Mouse (Mus musculus) thymus, postnatal 25 days (tissue): ENCODE results near the gene Appl1.
"Not testable (repeated sequence)": the region's sequence is repeated elsewhere in the genome, so short reads cannot be mapped to it uniquely, and the experiment has no call there.

Source experiments
- DNase-seq: peaks from one replicate; pipeline ENCODE4 v3.0.0; 2022

Gene Appl1

GRCm38 (mm10) chr14:26960518-26960917 is 10.5 kb downstream of the Appl1 start:
- no peak for DNase-seq

GRCm38 (mm10) chr14:26956139-26956538 is 14.9 kb downstream of the Appl1 start:
- DNase-seq, result not testable (repeated sequence)

GRCm38 (mm10) chr14:26935558-26935957 is 35.5 kb downstream of the Appl1 start:
- no peak for DNase-seq

- no peak for DNase-seq
These were observed 36.1 kb downstream of the Appl1 start for GRCm38 (mm10) chr14:26934891-26935290.

GRCm38 (mm10) chr14:26923702-26924421 is 47.2 kb downstream of the Appl1 start:
- DNase-seq, result no peak

- no peak for DNase-seq
These were observed 51.7 kb downstream of the Appl1 start for GRCm38 (mm10) chr14:26919310-26919709.

- DNase-seq, result no peak
These were observed 57.3 kb downstream of the Appl1 start for GRCm38 (mm10) chr14:26913681-26914268.

- no peak for DNase-seq
These were observed 59.2 kb downstream of the Appl1 start for GRCm38 (mm10) chr14:26911826-26912225.

- no peak for DNase-seq
These were observed 59.8 kb downstream of the Appl1 start for GRCm38 (mm10) chr14:26911201-26911600.

- DNase-seq, result not testable (repeated sequence)
These were observed 60.6 kb downstream of the Appl1 start for GRCm38 (mm10) chr14:26910461-26910860.

GRCm38 (mm10) chr14:26907401-26907800 is 63.6 kb downstream of the Appl1 start:
- DNase-seq, result no peak

- DNase-seq, result no peak
These were observed 70.1 kb downstream of the Appl1 start for GRCm38 (mm10) chr14:26900893-26901292.

GRCm38 (mm10) chr14:26899490-26899889 is 71.5 kb downstream of the Appl1 start:
- DNase-seq, result no peak

GRCm38 (mm10) chr14:26894392-26894791 is 76.6 kb downstream of the Appl1 start, which contains the start of gene Asb14:
Gene Asb14, plus strand, starts transcription at chr14:26894557.
- no peak for DNase-seq

GRCm38 (mm10) chr14:26890777-26891176 is 80.3 kb downstream of the Appl1 start:
- DNase-seq, result no peak

GRCm38 (mm10) chr14:26887244-26887643 is 83.8 kb downstream of the Appl1 start:
- no peak for DNase-seq

- no peak for DNase-seq
These were observed 89.3 kb downstream of the Appl1 start for GRCm38 (mm10) chr14:26881700-26882099.

GRCm38 (mm10) chr14:26879976-26880375 is 91.1 kb downstream of the Appl1 start:
- no peak for DNase-seq

GRCm38 (mm10) chr14:26878756-26879155 is 92.3 kb downstream of the Appl1 start:
- peak; percentile 57 for DNase-seq
